Mouse (Mus musculus): Measurements from ENCODE around the gene Rap2a. TPM values are rescaled to one million over a fixed set of nuclear protein-coding genes. Genes with fewer than 3 reads are reported as not detected.

Rap2a gene
- total RNA-seq, 2 experiments from 2014 or later, result 93.6 to 96.1 TPM

GRCm38 (mm10) chr14:120499096-120499495 lies 20.9 kb downstream of the Rap2a start:
- no peak for DNase-seq (ENCODE audit: low spot score in 2 of 2)

- no peak for DNase-seq (ENCODE audit: low spot score in 2 of 2)
These were observed 21.4 kb downstream of the Rap2a start for GRCm38 (mm10) chr14:120499601-120500000.

GRCm38 (mm10) chr14:120500021-120500560 lies 21.8 kb downstream of the Rap2a start:
- no peak for DNase-seq (ENCODE audit: low spot score in 2 of 2)

- no peak for DNase-seq (ENCODE audit: low spot score in 2 of 2)
These were observed 22.5 kb downstream of the Rap2a start for GRCm38 (mm10) chr14:120500791-120501190.

GRCm38 (mm10) chr14:120503641-120504040 lies 25.4 kb downstream of the Rap2a start:
- DNase-seq (ENCODE audit: low spot score in 2 of 2), result no peak

GRCm38 (mm10) chr14:120504423-120504822 lies 26.2 kb downstream of the Rap2a start:
- no peak for DNase-seq (ENCODE audit: low spot score in 2 of 2)

GRCm38 (mm10) chr14:120504928-120505461 lies 26.8 kb downstream of the Rap2a start:
- DNase-seq (ENCODE audit: low spot score in 2 of 2), result no peak

- no peak for DNase-seq (ENCODE audit: low spot score in 2 of 2)
These were observed 27.7 kb downstream of the Rap2a start for GRCm38 (mm10) chr14:120505918-120506317.

- DNase-seq (ENCODE audit: low spot score in 2 of 2), result peak in 1 of 2 experiments; percentile 47
These were observed 29.3 kb downstream of the Rap2a start for GRCm38 (mm10) chr14:120507516-120507915.

GRCm38 (mm10) chr14:120508566-120509365 lies 30.5 kb downstream of the Rap2a start:
- DNase-seq (ENCODE audit: low spot score in 2 of 2), result no peak

GRCm38 (mm10) chr14:120509366-120509640 lies 31.1 kb downstream of the Rap2a start:
- DNase-seq (ENCODE audit: low spot score in 2 of 2), result no peak

- no peak for DNase-seq (ENCODE audit: low spot score in 2 of 2)
These were observed 33.6 kb downstream of the Rap2a start for GRCm38 (mm10) chr14:120511821-120512220.

GRCm38 (mm10) chr14:120514821-120515271 lies 36.6 kb downstream of the Rap2a start:
- no peak for DNase-seq (ENCODE audit: low spot score in 2 of 2)

- DNase-seq (ENCODE audit: low spot score in 2 of 2), result no peak
These were observed 37.1 kb downstream of the Rap2a start for GRCm38 (mm10) chr14:120515376-120515775.

GRCm38 (mm10) chr14:120518706-120519105 lies 40.5 kb downstream of the Rap2a start:
- DNase-seq (ENCODE audit: low spot score in 2 of 2), result no peak

GRCm38 (mm10) chr14:120519921-120520320 lies 41.7 kb downstream of the Rap2a start:
- DNase-seq (ENCODE audit: low spot score in 2 of 2), result no peak

GRCm38 (mm10) chr14:120520843-120521242 lies 42.6 kb downstream of the Rap2a start:
- no peak for DNase-seq (ENCODE audit: low spot score in 2 of 2)

- no peak for DNase-seq (ENCODE audit: low spot score in 2 of 2)
These were observed 45.1 kb downstream of the Rap2a start for GRCm38 (mm10) chr14:120523296-120523695.

- no peak for DNase-seq (ENCODE audit: low spot score in 2 of 2)
These were observed 47.4 kb downstream of the Rap2a start for GRCm38 (mm10) chr14:120525644-120526043.

GRCm38 (mm10) chr14:120533301-120533700 lies 55.1 kb downstream of the Rap2a start:
- no peak for DNase-seq (ENCODE audit: low spot score in 2 of 2)

GRCm38 (mm10) chr14:120534841-120535271 lies 56.6 kb downstream of the Rap2a start:
- DNase-seq (ENCODE audit: low spot score in 2 of 2), result no peak

- DNase-seq (ENCODE audit: low spot score in 2 of 2), result no peak
These were observed 57.2 kb downstream of the Rap2a start for GRCm38 (mm10) chr14:120535446-120535845.

- DNase-seq (ENCODE audit: low spot score in 2 of 2), result no peak
These were observed 57.7 kb downstream of the Rap2a start for GRCm38 (mm10) chr14:120535924-120536323.
